Mouse (Mus musculus) testis, adult 2 months (tissue): ENCODE data around the gene Spi1. TPM values are rescaled to one million over a fixed set of nuclear protein-coding genes. Genes with fewer than 3 reads are reported as not detected.

Experiments
- H3K27ac ChIP-seq: fragments of 200-500 bp; 2 replicates; pipeline ENCODE4 v1.5.1; 2012; ENCODE audit warnings: low read depth, low read length; ENCODE audit not compliant: control insufficient read depth, insufficient read depth
- H3K27me3 ChIP-seq: fragments of 200-500 bp; 2 replicates; pipeline ENCODE4 v1.6.1; 2012; ENCODE audit warnings: mild to moderate bottlenecking, low read length, moderate library complexity; ENCODE audit not compliant: control insufficient read depth, insufficient read depth
- H3K36me3 ChIP-seq: fragments of 200-500 bp; 2 replicates; pipeline ENCODE4 v1.6.1; 2012; ENCODE audit warnings: mild to moderate bottlenecking, low read length; ENCODE audit not compliant: control insufficient read depth, insufficient read depth
- H3K4me1 ChIP-seq: fragments of 200-500 bp; 2 replicates; pipeline ENCODE4 v1.6.1; 2012; ENCODE audit warnings: low read length; ENCODE audit not compliant: control insufficient read depth, insufficient read depth
- H3K4me3 ChIP-seq: fragments of 200-500 bp; 2 replicates; pipeline ENCODE4 v1.5.1; 2012; ENCODE audit warnings: low read depth, mild to moderate bottlenecking, low read length, moderate library complexity, mixed read lengths; ENCODE audit not compliant: control insufficient read depth
- CTCF ChIP-seq: fragments of 200-500 bp; IDR thresholded peaks from 2 replicates; pipeline ENCODE4 v1.5.1; 2012; ENCODE audit warnings: low read depth, mild to moderate bottlenecking, inconsistent platforms, low read length, moderate library complexity; ENCODE audit not compliant: control insufficient read depth, insufficient read depth, insufficient replicate concordance
- POLR2A ChIP-seq: fragments of 200-500 bp; IDR thresholded peaks from 2 replicates; pipeline ENCODE4 v1.6.1; 2012; ENCODE audit warnings: low read depth, mild to moderate bottlenecking, inconsistent platforms, low read length, moderate library complexity; ENCODE audit not compliant: control insufficient read depth
- polyA plus RNA-seq: library from polyadenylated mRNA; depleted of rRNA; stranded (reverse); fragments of >200 nt; gene quantifications from 2 replicates; pipeline ENCODE4 v1.2.3, GENCODE M21; 2012

Spi1 gene
- polyA plus RNA-seq, 1 experiment = 2.5 TPM

DNA sequence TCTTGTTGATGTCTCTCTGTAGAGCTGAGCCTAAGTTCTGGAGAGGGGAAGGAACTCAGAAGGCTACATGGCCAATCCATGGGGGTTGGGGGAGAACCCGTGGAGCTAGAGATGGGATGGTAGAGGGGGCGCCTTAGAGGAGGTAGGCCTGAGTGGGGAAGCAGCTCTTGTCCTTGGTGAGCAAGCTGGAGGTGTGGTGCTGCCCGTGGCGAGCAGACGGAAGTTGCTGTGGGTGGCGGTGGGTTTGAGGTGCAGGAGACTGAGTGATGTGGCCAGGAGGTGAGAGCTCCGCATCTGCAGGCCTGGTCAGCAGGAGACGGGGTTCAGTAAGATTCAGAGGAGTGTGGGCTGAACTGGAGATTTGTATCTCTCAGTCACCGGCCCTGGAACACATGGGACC lies 5.3 kb downstream of the Spi1 start:
- no peak overlapping the region for H3K27ac ChIP-seq
- no peaks in the 10 kb centered on the region for H3K27me3 ChIP-seq
- TF ChIP-seq CTCF (no peak), POLR2A (no peak)
- H3K36me3 ChIP-seq = no peaks in the 10 kb centered on the region
- H3K4me1 ChIP-seq = peaks cover 3% of the 10 kb centered on the region; the same call in 1 of the 2 replicates
- no peak overlapping the region for H3K4me3 ChIP-seq

DNA sequence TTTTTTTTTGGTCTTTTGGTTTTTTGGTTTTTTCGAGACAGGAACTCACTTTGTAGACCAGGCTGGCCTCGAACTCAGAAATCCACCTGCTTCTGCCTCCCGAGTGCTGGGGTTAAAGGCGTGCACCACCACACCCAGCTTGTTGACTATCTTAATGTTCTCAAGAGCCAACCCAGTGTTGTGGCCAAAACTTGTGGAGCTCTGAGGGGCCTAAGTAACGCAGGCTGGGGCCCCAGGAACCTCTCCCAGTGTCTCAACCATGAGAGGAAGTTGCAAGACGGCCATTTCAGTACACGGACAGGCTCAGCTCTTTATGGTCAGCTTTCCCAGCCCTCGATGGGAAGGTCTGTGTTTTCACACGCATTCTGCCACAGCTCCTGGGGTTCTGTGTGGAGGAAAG lies 6.8 kb downstream of the Spi1 start:
- TF ChIP-seq POLR2A = no peak
- no peak for TF ChIP-seq CTCF
- H3K36me3 ChIP-seq = no peaks in the 10 kb centered on the region
- peaks cover 3% of the 10 kb centered on the region; the same call in 1 of the 2 replicates for H3K4me1 ChIP-seq
- H3K4me3 ChIP-seq = no peak overlapping the region
- H3K27me3 ChIP-seq = no peaks in the 10 kb centered on the region
- H3K27ac ChIP-seq = no peak overlapping the region

DNA sequence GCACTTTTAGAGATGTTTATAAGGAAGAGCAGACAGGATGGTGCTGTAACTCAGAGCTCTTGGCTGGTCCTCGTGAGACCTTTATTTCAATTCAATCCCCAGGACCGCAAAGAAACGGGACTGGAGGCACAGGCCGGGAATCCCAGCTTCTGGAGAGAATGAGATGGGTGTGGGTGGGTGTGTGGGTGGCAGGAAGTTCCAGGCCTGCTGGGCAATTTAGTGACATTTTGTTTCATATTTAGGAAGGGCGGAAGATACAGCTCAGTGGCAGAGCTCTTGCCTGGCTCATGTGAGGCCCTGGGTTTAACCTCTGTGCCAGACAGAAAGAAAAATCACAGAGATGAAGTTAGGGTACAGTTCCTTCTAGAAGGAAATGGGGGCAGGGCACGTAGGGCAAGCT lies 8.0 kb downstream of the Spi1 start:
- TF ChIP-seq CTCF (no peak), POLR2A (no peak)
- H3K36me3 ChIP-seq = no peaks in the 10 kb centered on the region
- no peaks in the 10 kb centered on the region for H3K27me3 ChIP-seq
- no peaks in the 10 kb centered on the region for H3K4me1 ChIP-seq
- no peak overlapping the region for H3K4me3 ChIP-seq
- no peak overlapping the region for H3K27ac ChIP-seq

DNA sequence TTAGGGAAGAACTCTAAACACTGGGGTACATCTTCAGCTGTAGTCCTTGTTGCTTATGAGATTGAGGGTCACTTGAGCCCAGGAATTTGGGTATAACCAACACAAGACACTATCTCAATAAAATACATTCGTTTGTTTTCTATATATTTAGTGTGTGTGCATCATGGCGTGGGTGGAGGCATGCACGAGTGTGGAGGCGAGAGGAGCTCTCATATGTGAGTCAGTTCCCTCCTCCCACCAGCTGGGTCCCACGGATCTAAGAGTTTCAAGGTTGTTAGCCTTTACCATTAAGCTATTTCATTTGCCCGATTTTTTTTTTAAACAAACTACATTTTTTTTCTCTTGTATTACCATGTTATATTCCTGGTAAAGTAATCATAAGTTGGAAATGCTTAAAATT lies 8.6 kb downstream of the Spi1 start:
- no peaks in the 10 kb centered on the region for H3K27me3 ChIP-seq
- no peak overlapping the region for H3K27ac ChIP-seq
- H3K4me1 ChIP-seq = no peaks in the 10 kb centered on the region
- no peak overlapping the region for H3K4me3 ChIP-seq
- H3K36me3 ChIP-seq = no peaks in the 10 kb centered on the region
- TF ChIP-seq POLR2A = no peak
- no peak for TF ChIP-seq CTCF

DNA sequence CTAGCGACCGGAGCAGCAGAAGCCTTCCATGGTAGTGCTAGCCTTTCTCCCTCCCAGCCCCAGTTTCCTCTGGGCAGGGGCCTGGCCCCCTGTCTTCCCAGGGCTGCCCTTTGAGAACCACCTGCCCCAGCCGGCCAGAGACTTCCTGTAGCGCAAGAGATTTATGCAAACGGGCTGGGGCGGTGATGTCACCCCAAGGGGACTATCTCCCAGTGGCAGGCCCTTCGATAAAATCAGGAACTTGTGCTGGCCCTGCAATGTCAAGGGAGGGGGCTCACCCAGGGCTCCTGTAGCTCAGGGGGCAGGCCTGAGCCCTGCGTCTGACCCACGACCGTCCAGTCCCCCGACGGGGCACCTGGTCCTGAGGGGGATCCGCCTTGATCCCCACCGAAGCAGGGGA lies 14.3 kb downstream of the Spi1 start:
- no peak overlapping the region for H3K27ac ChIP-seq
- no peaks in the 10 kb centered on the region for H3K4me1 ChIP-seq
- no peak overlapping the region for H3K4me3 ChIP-seq
- TF ChIP-seq POLR2A (no peak), CTCF (no peak)
- H3K27me3 ChIP-seq = no peaks in the 10 kb centered on the region
- H3K36me3 ChIP-seq = no peaks in the 10 kb centered on the region

DNA sequence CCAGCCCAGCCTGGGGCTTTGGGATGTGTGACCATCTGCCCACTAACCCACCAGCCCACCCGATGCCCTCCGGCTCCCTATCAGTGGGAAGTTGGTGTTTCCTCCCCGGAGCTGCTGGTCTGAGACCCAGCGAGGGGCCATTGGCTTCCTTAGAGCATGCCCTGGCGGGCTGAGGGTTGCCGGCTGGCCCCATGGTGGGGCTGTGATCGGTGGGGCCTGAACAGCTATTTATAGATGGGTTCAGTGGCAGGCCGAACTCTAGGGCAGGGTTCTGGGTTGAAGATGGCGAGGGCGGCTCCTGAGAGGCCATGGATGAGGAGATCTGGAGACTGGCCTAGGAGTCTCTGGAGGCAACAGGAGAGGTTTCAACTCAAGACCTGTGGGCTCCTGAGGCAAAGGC lies 14.8 kb downstream of the Spi1 start:
- Histone ChIP-seq H3K27ac (no peak overlapping the region), H3K27me3 (no peaks in the 10 kb centered on the region), H3K36me3 (no peaks in the 10 kb centered on the region), H3K4me3 (no peak overlapping the region; the same call in 1 of the 2 replicates), H3K4me1 (no peaks in the 10 kb centered on the region)
- TF ChIP-seq POLR2A = no peak
- TF ChIP-seq CTCF = no peak

DNA sequence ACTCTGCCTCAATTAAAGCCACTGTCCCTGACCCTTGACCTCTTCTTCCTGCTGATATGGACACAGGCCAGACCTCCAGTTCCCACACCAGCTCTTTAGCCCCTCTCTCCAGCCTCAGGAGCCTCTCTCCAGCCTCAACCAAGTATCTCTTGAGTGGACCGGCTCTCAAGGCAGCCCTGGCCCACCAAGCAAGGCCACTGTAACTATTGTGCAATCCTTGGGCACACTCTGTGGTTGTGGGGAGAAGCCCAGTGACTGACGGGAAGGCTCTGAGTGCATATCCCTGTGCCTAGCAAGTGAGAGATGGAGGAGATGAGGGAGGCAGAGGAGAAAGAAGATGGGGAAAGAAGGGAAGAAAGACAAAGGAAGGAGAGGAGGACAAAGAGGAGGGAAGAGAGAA lies 16.0 kb downstream of the Spi1 start:
- Histone ChIP-seq H3K27me3 (no peaks in the 10 kb centered on the region), H3K4me1 (no peaks in the 10 kb centered on the region), H3K4me3 (no peak overlapping the region), H3K36me3 (no peaks in the 10 kb centered on the region), H3K27ac (no peak overlapping the region)
- TF ChIP-seq CTCF (no peak), POLR2A (no peak)

DNA sequence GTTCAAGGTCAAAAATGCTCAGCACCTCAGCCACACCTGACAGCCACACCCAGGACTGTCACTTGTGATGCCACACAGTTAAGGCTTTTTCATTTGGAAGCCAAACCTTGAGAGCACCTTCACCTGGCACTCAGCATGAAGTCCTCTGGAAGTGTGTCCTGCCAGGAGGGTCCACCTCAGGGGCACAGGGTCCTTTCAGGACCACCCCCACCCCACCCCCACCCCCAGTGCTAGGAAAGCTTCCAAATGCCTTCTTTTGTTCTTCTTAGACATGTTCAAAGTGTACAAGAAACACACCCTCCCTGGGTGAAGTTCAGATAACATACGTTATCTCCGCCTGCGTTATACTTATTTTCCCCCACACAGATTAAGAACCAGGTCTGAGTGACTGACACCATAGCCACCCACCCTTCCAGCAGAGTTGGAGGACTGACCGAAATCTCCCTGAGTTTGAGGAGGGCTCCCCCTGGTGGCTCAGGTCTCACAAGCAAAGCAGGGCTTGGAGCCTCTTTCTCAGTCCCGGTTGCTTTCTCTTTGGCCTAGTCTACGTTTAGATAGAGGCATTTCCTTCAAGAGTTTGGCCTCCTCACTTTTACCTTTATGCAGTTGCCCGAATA lies 19.0 kb downstream of the Spi1 start:
- H3K27ac ChIP-seq = no peak overlapping the region
- TF ChIP-seq CTCF (peak; percentile 65; the same call in 1 of the 2 replicates), POLR2A (no peak)
- H3K4me3 ChIP-seq = no peak overlapping the region

More for the DNA sequence above, 19.0 kb downstream of the Spi1 start:
- Histone ChIP-seq H3K4me1 (no peaks in the 10 kb centered on the region), H3K27me3 (no peaks in the 10 kb centered on the region), H3K36me3 (no peaks in the 10 kb centered on the region)
